Mouse (Mus musculus) urinary bladder, postnatal 36 days (tissue): ENCODE measurements around the gene Wdr35.
A peak's percentile ranks its signal among the peaks of the same experiment; 100 is the strongest.

Source experiments
- DNase-seq, 2 experiments: peaks; one replicate each; pipeline ENCODE4 v3.0.0; 2022; ENCODE audit warnings: low spot score in 2 of 2, mixed read lengths in 1 of 2

The Wdr35 gene

DNA sequence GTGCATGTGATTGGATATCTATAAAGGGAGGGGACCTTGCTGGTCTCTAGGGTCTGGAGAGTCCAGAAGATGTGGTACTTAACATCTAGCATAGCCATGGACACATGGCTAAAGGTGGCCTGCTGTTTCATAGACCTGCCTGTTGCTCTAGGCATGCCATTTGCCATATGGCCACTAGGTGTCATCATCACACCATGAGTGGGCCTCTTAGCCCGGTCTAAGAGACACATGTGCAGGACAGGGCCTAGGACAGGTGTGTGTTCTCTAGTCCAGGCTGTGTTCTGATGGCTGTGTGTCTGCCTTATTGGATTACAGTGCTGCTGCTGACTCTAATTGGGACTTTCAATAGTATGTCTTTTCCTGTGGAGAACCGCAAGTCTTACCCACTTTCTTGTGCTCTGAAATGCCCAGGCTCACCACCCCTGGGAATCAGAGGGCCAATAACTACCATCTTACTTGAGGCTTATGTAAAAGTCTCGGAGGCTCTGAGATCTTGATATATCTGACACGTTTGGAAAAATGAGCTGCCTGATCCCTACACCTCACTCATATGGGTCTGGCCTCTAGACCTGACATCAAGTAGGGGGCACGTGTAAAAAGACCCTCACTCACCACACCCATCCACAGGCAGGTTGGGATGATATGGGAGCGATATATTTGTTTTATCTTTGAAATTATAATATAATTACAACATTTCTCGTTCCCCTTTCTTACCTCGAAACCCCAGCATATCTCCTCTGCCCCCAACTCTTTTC lies 78.6 kb downstream of the Wdr35 start:
- DNase-seq, result peak; percentile 71 to 81

DNA sequence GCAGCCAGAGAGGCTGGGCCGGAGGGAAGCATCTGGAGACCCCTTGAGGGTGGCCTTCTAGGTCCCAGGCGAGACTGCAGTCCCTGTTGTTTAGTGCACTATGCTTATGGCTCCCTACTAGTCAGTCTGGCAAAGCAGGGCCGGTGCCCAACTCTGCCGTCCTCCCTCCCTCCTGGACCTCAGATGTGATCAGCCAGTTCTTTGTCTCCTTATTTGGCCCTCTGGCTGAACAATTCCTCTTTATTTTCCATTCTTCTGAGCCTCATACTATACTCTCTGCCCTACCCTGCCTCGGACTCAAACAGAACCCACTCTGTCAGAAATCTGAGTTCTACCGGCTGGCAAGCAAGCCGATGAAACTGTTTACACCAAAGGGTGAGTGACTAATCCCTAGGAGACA lies 79.7 kb downstream of the Wdr35 start:
- DNase-seq, result no peak

DNA sequence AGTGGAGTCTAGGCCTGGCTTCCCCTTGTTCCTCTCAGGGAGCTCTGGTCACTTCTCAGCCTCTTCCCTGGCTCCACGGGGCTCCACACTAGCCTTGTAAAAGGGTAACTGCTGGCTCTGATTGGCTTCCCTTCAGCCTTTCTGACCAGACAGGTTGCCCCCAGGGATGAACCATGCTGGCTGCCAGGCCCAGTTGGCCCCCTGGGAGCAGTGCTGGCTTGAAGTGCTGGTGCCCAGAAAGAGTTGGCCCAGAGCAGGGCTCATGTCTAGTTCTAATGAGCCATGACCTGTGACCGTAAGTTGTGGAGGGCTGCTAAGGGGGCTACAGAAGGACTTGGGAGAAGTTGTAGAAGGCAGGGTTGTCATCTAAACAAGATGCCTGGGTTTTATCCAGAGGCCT lies 80.3 kb downstream of the Wdr35 start:
- DNase-seq, result peak in 1 of 2 experiments; percentile 23

DNA sequence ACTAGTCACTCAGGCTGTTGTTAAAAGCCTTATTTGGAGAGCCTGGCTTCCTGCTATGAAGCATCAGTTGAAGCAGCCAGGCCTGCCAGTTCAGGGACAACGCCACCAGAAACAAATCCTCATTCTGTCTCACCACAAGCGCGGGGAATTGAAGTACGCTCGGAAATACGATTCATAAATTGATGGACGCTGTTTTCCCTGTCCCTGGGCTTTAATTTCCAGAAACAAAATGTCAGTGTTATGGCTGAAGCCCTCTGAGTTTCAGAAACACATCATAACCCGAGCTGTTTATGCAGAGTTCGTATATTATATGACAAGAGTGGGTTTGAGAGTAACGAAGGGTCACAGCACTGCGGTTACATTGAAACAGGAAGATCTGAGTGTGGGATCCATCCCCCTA lies 81.6 kb downstream of the Wdr35 start:
- DNase-seq, result no peak

DNA sequence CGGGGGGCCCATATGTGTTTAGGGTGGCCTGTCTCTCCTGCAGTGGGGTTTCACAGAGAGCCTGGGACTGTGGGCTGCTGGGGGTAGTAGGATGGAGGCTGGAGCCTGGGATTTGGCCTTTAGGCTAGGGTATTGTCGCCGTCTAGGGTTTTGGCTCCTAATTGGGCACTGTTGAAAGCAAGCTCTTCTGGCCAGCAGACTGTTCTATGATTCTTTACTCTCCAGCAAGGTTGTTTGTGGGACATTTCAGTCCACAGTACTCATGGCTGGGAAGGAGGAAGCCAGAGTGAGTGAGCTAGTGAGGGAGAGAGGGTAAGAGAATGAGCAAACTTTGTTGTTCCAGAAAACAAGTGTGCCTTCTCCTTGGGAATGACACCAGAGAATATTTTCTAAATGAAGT lies 85.8 kb downstream of the Wdr35 start:
- DNase-seq, result no peak

DNA sequence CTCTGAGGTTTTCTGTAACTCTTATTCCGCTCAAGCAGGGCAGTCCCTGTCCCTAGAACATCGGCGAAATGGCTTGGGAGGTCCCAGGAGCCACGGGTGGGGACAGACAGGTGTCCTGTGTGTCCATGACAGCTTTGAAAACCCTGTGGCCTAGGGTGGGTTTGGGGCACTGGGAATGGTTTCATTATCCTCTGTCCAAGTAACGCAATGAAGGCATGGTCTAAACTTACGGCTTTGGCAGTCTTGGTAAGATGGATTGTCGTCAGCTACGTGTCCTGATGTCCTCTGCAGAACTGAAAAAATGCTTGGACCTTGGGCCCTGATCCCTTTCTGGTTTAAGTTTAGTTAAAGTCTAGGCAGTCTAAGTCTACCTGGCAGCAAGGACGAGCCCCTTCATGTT lies 86.3 kb downstream of the Wdr35 start:
- DNase-seq, result no peak

DNA sequence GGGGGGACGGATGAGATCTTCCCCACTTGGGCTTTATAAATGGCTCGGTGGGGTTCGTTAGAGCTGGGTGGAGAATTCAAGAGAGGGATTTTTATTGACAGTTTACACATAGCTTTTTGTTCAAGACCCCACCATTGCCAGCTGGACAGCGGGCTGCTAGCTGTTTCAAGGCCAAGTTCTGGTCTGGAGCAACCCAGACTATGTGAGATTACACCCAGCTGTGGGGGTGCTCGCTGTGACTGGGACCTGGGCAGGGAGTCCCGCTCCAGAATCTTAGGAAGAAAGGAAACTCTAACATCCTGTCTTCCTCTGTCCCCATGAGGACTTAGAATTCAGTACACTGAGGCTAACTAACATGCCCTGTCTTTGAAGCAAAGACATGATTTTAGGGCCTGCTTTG lies 89.9 kb downstream of the Wdr35 start:
- no peak for DNase-seq

DNA sequence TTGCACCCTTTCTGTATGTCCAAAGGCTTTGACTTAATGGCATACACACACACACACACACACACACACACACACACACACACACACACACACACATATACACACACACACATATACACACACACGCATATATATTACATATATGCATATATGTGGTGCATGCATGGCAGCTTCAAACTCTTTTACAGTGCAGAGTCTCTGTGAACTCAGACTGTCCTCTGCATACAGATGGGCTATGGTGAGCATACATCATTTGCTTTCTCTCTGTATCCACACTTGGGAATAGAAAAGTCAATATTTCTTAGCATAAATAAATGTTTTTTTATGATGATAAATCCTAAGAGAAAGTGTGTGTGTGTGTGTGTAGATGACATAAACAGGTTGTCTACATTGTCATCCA lies 97.4 kb downstream of the Wdr35 start:
- DNase-seq, result no peak

DNA sequence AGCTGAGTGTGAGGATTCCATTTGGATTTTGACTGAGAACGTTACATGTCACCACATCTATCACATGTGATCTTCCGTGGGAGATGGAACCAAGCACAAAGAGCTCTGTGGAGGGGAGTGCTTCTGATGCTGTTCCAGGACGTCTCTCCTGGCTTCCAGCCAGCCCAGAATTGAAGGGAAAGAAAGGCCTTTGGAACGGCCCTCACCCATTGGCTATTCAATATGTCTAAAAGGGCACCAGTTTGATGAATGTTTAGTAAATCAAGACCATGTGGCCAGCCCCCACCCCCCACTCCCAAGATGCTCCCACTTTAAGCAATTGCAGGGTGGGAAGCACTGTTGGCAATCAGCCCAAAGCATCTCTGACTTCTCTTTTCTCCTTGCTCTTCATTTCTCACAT lies 97.8 kb downstream of the Wdr35 start:
- DNase-seq, result no peak

DNA sequence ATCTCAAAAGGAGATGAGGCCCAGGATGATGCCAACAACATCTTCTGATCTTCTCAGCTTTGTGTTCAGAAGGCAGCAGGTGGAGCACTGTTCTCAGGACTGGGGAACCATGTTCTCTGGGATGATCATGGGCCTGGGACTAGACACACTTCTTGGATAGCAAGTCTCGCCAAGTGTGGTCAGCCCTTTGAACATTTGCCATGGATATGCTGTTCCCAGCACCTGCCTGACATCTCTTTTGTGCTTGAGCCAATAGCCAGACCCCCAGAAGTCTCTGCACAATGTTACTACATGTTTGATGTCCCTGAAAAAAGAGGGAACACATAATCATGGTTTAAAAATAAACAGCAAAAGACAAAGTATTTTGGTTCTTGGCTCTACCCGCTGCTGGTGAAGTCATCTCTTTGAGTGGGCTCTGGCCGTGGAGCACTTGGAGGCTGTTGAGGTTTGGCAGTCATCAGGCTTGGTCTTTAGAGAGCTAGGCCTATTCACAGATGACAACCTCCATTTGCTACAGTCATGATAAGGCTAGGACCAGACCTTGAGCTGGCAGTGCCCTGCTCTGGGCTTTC lies 103.9 kb downstream of the Wdr35 start:
- DNase-seq, result no peak
